Mouse (Mus musculus) thymus, adult 2 months (tissue): Measurements from ENCODE around the gene Gm5617.

ENCODE experiments used
- CTCF ChIP-seq: fragments of 200-500 bp; IDR thresholded peaks from 2 replicates; pipeline ENCODE4 v1.5.1; 2012; ENCODE audit warnings: mild to moderate bottlenecking, control low read depth, low read length, moderate library complexity, borderline replicate concordance; ENCODE audit not compliant: control insufficient read depth, poor library complexity, insufficient read depth; ENCODE audit errors: extremely low read depth
- POLR2A ChIP-seq: fragments of 200-500 bp; IDR thresholded peaks from 2 replicates; pipeline ENCODE4 v1.6.1; 2012; ENCODE audit warnings: mild to moderate bottlenecking, low read length, control low read depth, moderate library complexity; ENCODE audit not compliant: control insufficient read depth, poor library complexity, insufficient read depth; ENCODE audit errors: extremely low read depth

- no peak for TF ChIP-seq POLR2A
- TF ChIP-seq CTCF = no peak
Measured at GRCm38 (mm10) chr9:48531294-48531693, 36.1 kb downstream of the Gm5617 start.
